Mouse (Mus musculus) spleen, adult 2 months (tissue): ENCODE results near the gene Brix1. TPM values are rescaled to one million over a fixed set of nuclear protein-coding genes. Genes with fewer than 3 reads are reported as not detected.

ENCODE experiments used
- DNase-seq, 2 experiments: peaks; one replicate each; pipeline versions ENCODE4 v3.0.0 to v3.0.0-alpha.2; 2012 to 2021; ENCODE audit warnings: low spot score in 2 of 2, low read depth in 1 of 2
- H3K27ac ChIP-seq: fragments of 200-500 bp; 2 replicates; pipeline ENCODE4 v1.5.1; 2012; ENCODE audit warnings: low read length, inconsistent platforms; ENCODE audit not compliant: insufficient read depth
- H3K27me3 ChIP-seq: fragments of 200-500 bp; 2 replicates; pipeline ENCODE4 v1.6.1; 2012; ENCODE audit warnings: mild to moderate bottlenecking, moderate library complexity, low read length, inconsistent platforms; ENCODE audit not compliant: control insufficient read depth, insufficient read depth
- H3K36me3 ChIP-seq: fragments of 200-500 bp; 2 replicates; pipeline ENCODE4 v1.6.1; 2012; ENCODE audit warnings: mild to moderate bottlenecking, low read length, inconsistent platforms; ENCODE audit not compliant: control insufficient read depth, insufficient read depth
- H3K4me1 ChIP-seq: fragments of 200-500 bp; 2 replicates; pipeline ENCODE4 v1.6.1; 2011; ENCODE audit warnings: inconsistent platforms; ENCODE audit not compliant: control insufficient read depth, insufficient read depth, insufficient read length
- H3K4me3 ChIP-seq: fragments of 200-500 bp; 2 replicates; pipeline ENCODE4 v1.5.1; 2011; ENCODE audit warnings: mild to moderate bottlenecking, inconsistent platforms; ENCODE audit not compliant: insufficient read depth, insufficient read length; ENCODE audit errors: extremely low read depth
- CTCF ChIP-seq: fragments of 200-500 bp; IDR thresholded peaks from 2 replicates; pipeline ENCODE4 v1.5.1; 2011; ENCODE audit warnings: mild to moderate bottlenecking, inconsistent platforms; ENCODE audit not compliant: insufficient read depth, insufficient read length, insufficient replicate concordance; ENCODE audit errors: extremely low read depth
- POLR2A ChIP-seq: fragments of 200-500 bp; IDR thresholded peaks from 2 replicates; pipeline ENCODE4 v1.6.1; 2011; ENCODE audit warnings: low read depth, low read length, inconsistent platforms
- WGBS: fragments of 180-500 bp; shearing (Covaris S2); methylation state at CpG from one replicate; pipeline ENCODE4 v1.1.7; 2018; 5-methylcytosine and 5-hydroxymethylcytosine counted together
- polyA plus RNA-seq: library from polyadenylated mRNA; depleted of rRNA; stranded (reverse); fragments of >200 nt; gene quantifications from 2 replicates; pipeline ENCODE4 v1.2.3, GENCODE M21; 2012

The Brix1 gene
- polyA plus RNA-seq, 1 experiment = 0.63 TPM

- TF ChIP-seq CTCF = no peak
- no peak for TF ChIP-seq POLR2A
- peaks cover 14% of the 10 kb centered on the region for H3K36me3 ChIP-seq
- H3K27me3 ChIP-seq = no peaks in the 10 kb centered on the region
- no peak for DNase-seq
- H3K27ac ChIP-seq = no peak overlapping the region
- no peak overlapping the region for H3K4me3 ChIP-seq
- H3K4me1 ChIP-seq = no peaks in the 10 kb centered on the region
- WGBS = 94% methylated on average over 12 of the region's 12 CpGs
These were observed 24.8 kb downstream of the Brix1 start for GRCm38 (mm10) chr15:10460986-10461385.

DNA sequence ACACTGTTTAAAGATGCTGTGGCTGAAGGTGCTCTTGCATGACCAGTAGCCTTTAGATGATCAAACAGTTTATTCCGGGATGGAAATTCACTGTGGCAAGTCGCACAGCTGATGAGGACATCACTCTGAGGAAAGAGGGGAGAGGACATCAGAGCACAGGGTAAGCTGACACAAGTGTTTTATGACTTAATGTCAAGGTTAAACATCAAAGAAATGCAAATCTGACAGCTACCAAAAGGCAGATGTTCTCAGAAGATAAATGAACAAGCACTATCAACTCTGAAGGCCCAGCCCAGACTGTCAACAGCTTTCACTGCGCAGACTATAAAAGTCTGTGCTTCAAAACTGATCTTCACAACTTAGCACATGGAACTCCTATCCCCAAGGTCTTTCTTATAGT lies 38.6 kb downstream of the Brix1 start:
- Histone ChIP-seq H3K27ac (no peak overlapping the region), H3K4me1 (no peaks in the 10 kb centered on the region), H3K4me3 (no peak overlapping the region), H3K36me3 (peaks cover 23% of the 10 kb centered on the region), H3K27me3 (no peaks in the 10 kb centered on the region)
- WGBS = 88% methylated on average over 3 of the region's 3 CpGs
- TF ChIP-seq POLR2A = no peak
- TF ChIP-seq CTCF = no peak
- DNase-seq = no peak

- TF ChIP-seq CTCF (no peak), POLR2A (no peak)
- H3K27ac ChIP-seq = no peak overlapping the region
- WGBS = 94% methylated on average over 1 of the region's 1 CpGs
- H3K36me3 ChIP-seq = peaks cover 12% of the 10 kb centered on the region
- H3K4me1 ChIP-seq = no peaks in the 10 kb centered on the region
- DNase-seq = no peak
- H3K4me3 ChIP-seq = no peak overlapping the region
- H3K27me3 ChIP-seq = no peaks in the 10 kb centered on the region
These were observed 43.5 kb downstream of the Brix1 start for GRCm38 (mm10) chr15:10442275-10442674.

GRCm38 (mm10) chr15:10441493-10441892 lies 44.3 kb downstream of the Brix1 start:
- Histone ChIP-seq H3K27ac (no peak overlapping the region), H3K36me3 (peaks cover 8% of the 10 kb centered on the region), H3K4me3 (no peak overlapping the region), H3K4me1 (no peaks in the 10 kb centered on the region), H3K27me3 (no peaks in the 10 kb centered on the region)
- TF ChIP-seq CTCF (no peak), POLR2A (no peak)
- no peak for DNase-seq
- 91% methylated on average over 9 of the region's 9 CpGs for WGBS

DNA sequence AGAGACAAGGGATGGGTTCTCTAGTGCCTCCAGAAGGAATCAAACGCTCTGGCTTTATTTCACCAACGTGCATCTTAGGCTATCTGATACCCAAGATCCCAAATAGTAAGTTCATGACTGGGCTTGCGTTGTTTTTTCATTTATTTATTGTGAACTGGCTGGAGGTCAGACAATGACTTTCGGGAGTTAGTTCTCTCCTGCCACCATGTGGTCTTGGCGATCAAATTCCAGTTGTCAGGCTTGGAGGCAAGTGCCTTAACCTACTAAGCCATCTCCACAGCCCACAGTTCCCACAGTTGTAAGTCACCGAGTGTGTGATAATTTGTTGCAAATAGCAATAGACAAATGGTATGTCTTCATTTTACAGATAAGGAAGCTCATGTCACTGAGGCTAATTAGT lies 45.8 kb downstream of the Brix1 start:
- no peak overlapping the region for H3K27ac ChIP-seq
- 88% methylated on average over 6 of the region's 6 CpGs for WGBS
- TF ChIP-seq POLR2A (no peak), CTCF (no peak)
- no peak overlapping the region for H3K4me3 ChIP-seq
- H3K27me3 ChIP-seq = no peaks in the 10 kb centered on the region
- peaks cover 6% of the 10 kb centered on the region for H3K36me3 ChIP-seq
- no peak for DNase-seq
- no peaks in the 10 kb centered on the region for H3K4me1 ChIP-seq

DNA sequence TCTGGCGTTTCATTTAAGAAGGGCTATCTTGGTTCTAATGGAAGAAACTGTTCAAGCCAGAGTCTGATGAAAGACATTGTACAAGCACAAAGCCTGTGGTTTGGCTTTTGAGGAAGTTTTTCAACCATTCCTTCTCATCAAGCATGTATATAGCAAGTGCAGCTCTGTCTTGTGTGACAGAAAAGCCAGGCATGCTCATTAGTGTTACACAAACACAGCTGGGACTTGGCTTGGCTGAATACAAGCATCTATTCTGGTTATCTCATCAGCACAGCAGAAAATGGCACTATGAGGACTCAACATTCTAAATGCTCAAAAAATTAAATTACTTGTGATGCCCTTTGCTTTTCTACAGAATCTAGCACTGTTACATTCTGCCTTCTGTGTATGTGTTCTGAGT lies 48.9 kb downstream of the Brix1 start:
- TF ChIP-seq POLR2A = no peak
- TF ChIP-seq CTCF = no peak
- WGBS = 69% methylated on average over 1 of the region's 1 CpGs

DNA sequence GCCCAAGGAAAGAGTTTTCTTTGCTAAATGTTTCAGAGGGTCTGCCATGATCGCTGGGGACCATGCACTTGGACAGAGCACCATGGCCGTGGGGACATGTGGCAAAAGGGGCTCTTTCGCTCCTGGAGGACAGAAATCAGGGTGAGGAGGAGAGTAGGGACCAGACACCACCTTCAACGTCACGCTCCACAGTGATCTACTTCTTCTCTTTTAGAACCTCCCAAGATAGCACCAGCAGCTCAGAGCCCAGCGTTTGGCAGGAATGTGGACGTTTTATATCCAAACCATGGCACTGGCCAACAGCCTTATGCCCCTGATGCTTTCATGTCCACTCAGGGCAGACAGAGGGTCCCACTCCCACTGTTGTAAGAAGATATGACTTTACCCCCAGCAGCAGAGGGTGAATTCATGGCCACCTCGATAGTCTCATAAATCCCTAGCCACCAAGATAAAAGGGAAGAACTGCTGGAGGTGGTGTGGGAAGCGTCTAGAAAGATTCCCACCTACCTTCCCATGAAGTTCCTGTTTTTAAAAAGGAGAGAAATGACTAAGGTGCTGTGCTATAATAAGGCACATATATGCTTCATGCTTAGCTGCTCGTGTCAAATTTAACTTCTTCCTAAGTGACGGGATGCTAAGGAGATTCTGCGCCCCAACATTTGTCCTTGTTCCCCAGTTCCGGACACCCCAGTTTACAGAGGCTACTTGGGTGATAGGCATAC lies 59.0 kb downstream of the Brix1 start:
- H3K4me1 ChIP-seq = no peaks in the 10 kb centered on the region
- DNase-seq = no peak
- no peaks in the 10 kb centered on the region for H3K27me3 ChIP-seq
- no peak overlapping the region for H3K27ac ChIP-seq
- WGBS = 87% methylated on average over 13 of the region's 13 CpGs
- H3K4me3 ChIP-seq = no peak overlapping the region
- TF ChIP-seq POLR2A (no peak), CTCF (no peak)
- H3K36me3 ChIP-seq = no peaks in the 10 kb centered on the region

More for the DNA sequence above, 48.9 kb downstream of the Brix1 start:
- no peak overlapping the region for H3K27ac ChIP-seq
- peaks cover 1% of the 10 kb centered on the region for H3K36me3 ChIP-seq
- H3K4me3 ChIP-seq = no peak overlapping the region
- no peaks in the 10 kb centered on the region for H3K27me3 ChIP-seq
- DNase-seq = no peak
- H3K4me1 ChIP-seq = no peaks in the 10 kb centered on the region
